Mouse (Mus musculus) intestine, embryonic 16.5 days (tissue): Measurements from ENCODE around the gene Aldh1l1. TPM values are rescaled to one million over a fixed set of nuclear protein-coding genes. Genes with fewer than 3 reads are reported as not detected.

Source experiments
- ATAC-seq: fragments of 200-750 bp; cut with Nextera tagmentation; 2 replicates; pipeline ENCODE4 v1.8.0; 2017; ENCODE audit warnings: moderate TSS enrichment, moderate library complexity
- H3K27ac ChIP-seq: fragments of 300-500 bp; sonication (generic); 2 replicates; pipeline ENCODE4 v1.5.1; 2014; ENCODE audit warnings: mild to moderate bottlenecking, low read length
- H3K27me3 ChIP-seq: fragments of 300-500 bp; sonication (generic); replicated peaks from 2 replicates; pipeline ENCODE4 v1.6.1; 2014; ENCODE audit warnings: low read length, control low read depth, mixed read lengths; ENCODE audit not compliant: control insufficient read depth, insufficient read depth
- H3K36me3 ChIP-seq: fragments of 300-500 bp; sonication (generic); 2 replicates; pipeline ENCODE4 v1.6.1; 2014; ENCODE audit warnings: low read length, control low read depth; ENCODE audit not compliant: control insufficient read depth, insufficient read depth
- H3K4me1 ChIP-seq: fragments of 300-500 bp; sonication (generic); 2 replicates; pipeline ENCODE4 v1.6.1; 2014; ENCODE audit warnings: low read length, control low read depth, mixed read lengths; ENCODE audit not compliant: control insufficient read depth, insufficient read depth
- H3K4me2 ChIP-seq: fragments of 300-500 bp; sonication (generic); 2 replicates; pipeline ENCODE4 v1.6.1; 2014; ENCODE audit warnings: low read depth, low read length, control low read depth
- H3K4me3 ChIP-seq: fragments of 300-500 bp; sonication (generic); 2 replicates; pipeline ENCODE4 v1.5.1; 2014; ENCODE audit warnings: mild to moderate bottlenecking, low read length
- H3K9ac ChIP-seq: fragments of 300-500 bp; sonication (generic); 2 replicates; pipeline ENCODE4 v1.6.1; 2014; ENCODE audit warnings: low read depth, low read length
- H3K9me3 ChIP-seq: fragments of 300-500 bp; sonication (generic); 2 replicates; pipeline ENCODE4 v1.6.1; 2016; ENCODE audit warnings: low read length, control low read depth; ENCODE audit not compliant: control insufficient read depth
- WGBS: fragments of 180-500 bp; shearing (Covaris S2); extraction: QIAGEN DNeasy Blood & Tissue Kit; methylation state at CpG from one replicate; pipeline ENCODE4 v1.1.7; 2014; 5-methylcytosine and 5-hydroxymethylcytosine counted together
- polyA plus RNA-seq: library from polyadenylated mRNA; unstranded; fragments of >200 nt; fragmentation: Nextera tagmentation; extraction: Ambion mirVana; gene quantifications from 2 replicates; pipeline ENCODE4 v1.2.1, GENCODE M21; 2015

The Aldh1l1 gene
- polyA plus RNA-seq, 1 experiment from 2014 or later: 27.4 TPM

DNA sequence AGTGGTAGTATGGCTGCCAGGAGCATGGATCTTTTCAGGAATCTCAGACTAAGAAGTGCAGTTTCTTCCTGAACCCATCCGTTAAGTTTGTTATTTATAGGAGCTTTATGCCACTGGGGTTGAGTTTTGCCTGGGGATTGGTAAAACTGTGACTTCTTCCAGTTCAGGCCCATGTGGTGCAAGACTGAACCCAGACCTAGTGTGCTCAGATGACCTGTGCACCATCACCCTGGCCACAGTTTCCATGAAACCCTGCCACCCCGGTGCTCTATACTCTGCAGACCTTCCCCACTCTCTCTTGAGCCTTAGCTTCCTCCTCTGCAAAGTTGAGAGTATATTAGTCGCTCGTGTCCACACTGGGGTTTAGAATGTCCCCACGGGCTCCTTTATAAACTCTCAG, 26.2 kb downstream of the Aldh1l1 start:
- Histone ChIP-seq H3K27ac (no peak overlapping the region), H3K9ac (no peak overlapping the region), H3K9me3 (no peaks in the 10 kb centered on the region), H3K4me3 (no peak overlapping the region), H3K36me3 (no peaks in the 10 kb centered on the region), H3K27me3 (no peaks in the 10 kb centered on the region), H3K4me2 (no peak overlapping the region), H3K4me1 (peaks cover 14% of the 10 kb centered on the region)
- WGBS: 82% methylated on average over 5 of the region's 5 CpGs
- ATAC-seq: no peak

DNA sequence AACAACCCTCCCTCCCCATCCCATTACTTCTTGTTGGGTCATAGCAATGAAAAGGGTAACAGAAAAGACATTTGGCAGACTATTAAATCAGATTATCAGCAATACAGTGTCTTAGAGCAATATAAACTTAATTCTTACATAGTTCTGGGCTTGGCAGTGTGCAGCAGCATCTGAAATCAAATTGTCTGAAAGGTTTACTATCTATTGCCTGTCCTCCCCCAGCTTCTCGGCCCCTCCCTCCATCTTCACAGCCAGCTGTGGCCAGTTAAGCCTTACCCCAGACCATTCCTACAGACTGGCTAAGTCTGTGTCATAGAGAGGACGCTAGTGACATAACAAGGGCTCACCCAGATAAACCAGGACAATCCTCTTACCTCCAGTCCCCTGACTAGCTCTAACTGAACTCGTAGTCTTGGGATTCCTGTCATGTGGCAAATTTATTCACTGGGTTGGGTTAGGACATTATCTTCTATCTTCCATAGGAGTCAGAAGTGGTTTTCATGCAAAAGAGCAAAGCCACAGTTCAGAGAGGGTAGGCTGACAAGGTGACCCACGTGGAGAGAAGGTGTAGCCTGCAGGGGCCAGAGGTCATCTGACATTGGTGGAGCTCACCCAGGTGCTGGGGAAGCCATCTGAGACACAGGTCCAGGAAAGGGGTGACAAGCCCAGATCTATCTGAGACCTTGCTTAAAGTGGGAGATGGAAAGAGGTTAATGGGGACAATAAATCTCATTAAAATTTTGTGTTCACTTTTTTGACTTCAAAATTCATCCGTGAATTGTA, 27.0 kb downstream of the Aldh1l1 start:
- no peaks in the 10 kb centered on the region for H3K27me3 ChIP-seq
- WGBS: 73% methylated on average over 5 of the region's 5 CpGs
- ATAC-seq: no peak
- no peak overlapping the region for H3K4me2 ChIP-seq
- no peak overlapping the region for H3K27ac ChIP-seq
- H3K36me3 ChIP-seq: no peaks in the 10 kb centered on the region
- no peak overlapping the region for H3K4me3 ChIP-seq
- peaks cover 6% of the 10 kb centered on the region for H3K4me1 ChIP-seq
- H3K9me3 ChIP-seq: no peaks in the 10 kb centered on the region
- no peak overlapping the region for H3K9ac ChIP-seq

DNA sequence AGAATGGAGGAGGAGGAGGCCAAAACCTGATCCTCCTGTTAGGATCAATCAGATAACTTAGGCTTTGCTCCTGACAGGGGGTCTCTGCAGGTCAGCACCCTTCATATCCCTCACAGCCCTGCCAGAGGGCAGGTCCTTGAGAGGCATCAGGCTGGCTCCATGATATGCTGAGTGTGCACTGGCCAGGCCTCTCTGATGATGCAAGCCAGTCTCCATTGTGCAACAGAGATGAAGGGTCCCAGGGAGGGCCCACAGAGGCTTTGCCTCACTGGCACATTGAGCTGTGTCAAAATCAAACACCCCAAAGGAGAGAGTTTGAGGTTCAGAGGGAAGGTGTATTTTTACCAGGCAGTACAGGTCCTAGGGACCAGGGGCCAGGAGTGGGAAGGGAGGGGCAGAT, 28.1 kb downstream of the Aldh1l1 start:
- ATAC-seq: peak; percentile 47
- Histone ChIP-seq H3K9ac (no peak overlapping the region), H3K9me3 (no peaks in the 10 kb centered on the region), H3K27ac (no peak overlapping the region), H3K4me3 (no peak overlapping the region), H3K36me3 (no peaks in the 10 kb centered on the region), H3K27me3 (no peaks in the 10 kb centered on the region), H3K4me2 (no peak overlapping the region), H3K4me1 (no peaks in the 10 kb centered on the region)

DNA sequence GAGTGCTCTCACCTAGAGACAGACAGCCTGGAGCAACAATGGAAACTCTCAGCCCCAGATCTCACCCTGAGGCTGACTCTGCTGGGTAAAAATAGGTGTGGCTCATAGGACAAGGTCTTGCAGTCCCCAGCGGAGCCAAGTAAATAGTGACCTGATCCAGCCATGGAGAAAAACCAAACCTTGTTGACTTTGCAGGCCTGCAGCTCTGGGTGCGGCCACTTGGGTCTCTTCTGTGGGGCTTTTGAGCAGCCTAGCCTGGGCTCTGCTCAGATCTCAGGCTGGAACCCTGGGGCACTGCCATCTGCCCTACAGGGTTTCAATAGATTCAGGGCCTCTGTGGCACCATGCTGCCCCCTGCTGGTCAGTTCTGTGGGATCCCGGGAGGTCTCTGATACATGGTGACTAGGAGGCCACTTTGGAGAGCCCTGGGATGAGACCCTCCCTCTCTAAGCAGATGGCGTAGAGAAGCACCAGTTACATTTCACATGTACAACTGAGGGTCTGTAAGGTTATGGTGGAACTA, 28.7 kb downstream of the Aldh1l1 start:
- WGBS: 27% methylated on average over 4 of the region's 4 CpGs
- H3K36me3 ChIP-seq: no peaks in the 10 kb centered on the region

DNA sequence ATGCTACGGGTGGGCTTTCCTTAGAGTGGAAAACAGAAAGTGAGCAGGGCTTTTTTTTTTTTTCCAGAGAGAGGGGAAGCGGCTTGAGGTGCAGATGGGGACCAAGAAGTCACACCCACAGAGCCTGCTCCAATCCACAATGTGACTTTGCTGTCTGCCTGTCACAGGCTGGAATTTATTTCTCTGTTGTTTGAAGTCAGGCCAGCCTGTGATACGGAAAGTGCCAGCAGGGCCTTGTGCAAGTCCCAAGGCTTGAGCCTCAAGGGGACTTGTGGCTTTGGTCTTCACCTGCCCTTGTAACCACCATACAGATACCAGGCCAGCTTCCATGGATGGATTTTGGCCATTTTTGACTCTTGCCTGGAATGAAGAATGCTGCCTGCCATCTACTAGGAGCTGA, 32.7 kb downstream of the Aldh1l1 start:
- 40% methylated on average over 3 of the region's 3 CpGs for WGBS
- H3K9ac ChIP-seq: no peak overlapping the region
- no peak overlapping the region for H3K4me3 ChIP-seq
- no peaks in the 10 kb centered on the region for H3K9me3 ChIP-seq
- H3K36me3 ChIP-seq: no peaks in the 10 kb centered on the region
- no peak overlapping the region for H3K27ac ChIP-seq
- no peaks in the 10 kb centered on the region for H3K27me3 ChIP-seq
- H3K4me2 ChIP-seq: no peak overlapping the region
- no peak for ATAC-seq
- no peaks in the 10 kb centered on the region for H3K4me1 ChIP-seq

More for the DNA sequence above, 28.7 kb downstream of the Aldh1l1 start:
- no peak overlapping the region for H3K9ac ChIP-seq
- H3K27me3 ChIP-seq: no peaks in the 10 kb centered on the region
- ATAC-seq: peak; percentile 91
- no peak overlapping the region for H3K4me2 ChIP-seq
- H3K9me3 ChIP-seq: no peaks in the 10 kb centered on the region
- H3K4me1 ChIP-seq: no peaks in the 10 kb centered on the region
- no peak overlapping the region for H3K4me3 ChIP-seq
- H3K27ac ChIP-seq: no peak overlapping the region

DNA sequence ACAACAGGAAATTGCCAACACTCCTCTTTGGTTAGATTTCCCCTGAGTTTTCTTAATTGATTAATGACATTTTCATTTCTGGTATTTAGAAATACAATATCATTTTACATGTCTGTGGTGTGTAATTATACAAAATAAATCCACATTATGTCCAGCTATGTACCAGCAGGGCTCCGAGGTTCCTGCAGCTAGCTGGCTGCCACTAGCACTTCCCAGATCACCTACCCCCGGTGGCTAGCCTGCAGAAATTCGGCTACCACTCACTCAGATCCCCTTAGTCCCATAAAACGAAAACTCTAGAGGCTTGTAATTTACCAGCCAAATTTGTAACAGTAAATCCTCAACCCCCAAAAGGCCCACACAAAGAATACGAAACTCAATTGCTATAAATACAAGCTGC, 33.1 kb downstream of the Aldh1l1 start:
- Histone ChIP-seq H3K4me1 (no peaks in the 10 kb centered on the region), H3K27ac (no peak overlapping the region), H3K9me3 (no peaks in the 10 kb centered on the region), H3K4me3 (no peak overlapping the region), H3K27me3 (no peaks in the 10 kb centered on the region), H3K36me3 (no peaks in the 10 kb centered on the region), H3K4me2 (no peak overlapping the region), H3K9ac (no peak overlapping the region)
- no peak for ATAC-seq
- WGBS: 42% methylated on average over 5 of the region's 5 CpGs

DNA sequence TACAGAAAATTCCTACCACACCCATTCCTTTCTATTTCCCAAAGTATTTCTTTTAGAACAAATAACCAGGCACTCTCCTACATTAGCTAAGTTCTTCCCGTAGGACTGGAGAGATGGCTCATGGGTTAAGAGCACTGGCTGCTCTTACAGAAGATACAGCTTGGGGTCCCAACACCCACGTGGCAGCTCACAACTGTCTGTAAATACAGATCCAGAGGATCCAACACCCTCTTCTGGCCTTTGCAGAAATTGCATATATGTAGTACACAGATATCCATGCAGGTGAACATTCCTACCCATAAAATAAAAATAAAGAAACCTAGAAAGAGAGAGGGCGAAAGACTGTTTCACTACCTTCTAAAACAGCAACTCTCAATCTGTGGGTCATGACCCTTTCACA, 40.2 kb downstream of the Aldh1l1 start:
- Histone ChIP-seq H3K27me3 (no peaks in the 10 kb centered on the region), H3K9me3 (no peaks in the 10 kb centered on the region), H3K36me3 (no peaks in the 10 kb centered on the region), H3K4me3 (no peak overlapping the region), H3K9ac (no peak overlapping the region), H3K4me2 (no peak overlapping the region), H3K4me1 (0 out of 2 replicates have a peak, but pooled peaks cover 2% of the 10 kb centered on the region), H3K27ac (no peak overlapping the region)
- no peak for ATAC-seq
- 65% methylated on average over 3 of the region's 3 CpGs for WGBS

DNA sequence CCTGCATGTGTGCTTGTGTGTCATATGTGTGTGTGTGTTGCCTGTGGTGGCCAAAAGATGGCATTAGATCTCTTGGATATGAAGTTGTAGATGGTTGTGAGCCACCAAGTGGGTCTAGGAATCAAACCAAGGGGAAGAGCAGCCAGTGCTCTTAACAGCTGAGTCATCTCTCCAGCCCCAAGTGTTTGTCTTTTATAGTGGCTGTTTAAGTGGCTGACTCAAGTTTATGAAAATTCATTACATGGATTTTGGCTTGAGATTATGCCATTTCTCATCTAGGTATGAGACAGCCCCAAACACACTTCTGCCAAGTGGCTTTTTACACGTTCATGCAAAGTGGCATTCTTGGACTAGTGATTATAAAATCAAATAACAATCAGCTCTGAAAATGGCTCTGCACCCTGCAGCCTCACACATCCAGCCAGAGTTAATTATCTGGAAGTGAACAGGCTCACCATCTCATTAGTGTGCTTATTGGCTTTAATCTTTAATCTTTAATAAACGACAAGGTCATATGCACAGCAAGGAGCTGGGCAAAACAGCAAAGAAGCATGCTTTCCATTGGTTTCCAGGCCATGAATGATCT, 43.3 kb downstream of the Aldh1l1 start:
- WGBS: 44% methylated on average over 2 of the region's 2 CpGs
- no peak overlapping the region for H3K9ac ChIP-seq
- H3K4me3 ChIP-seq: no peak overlapping the region
- H3K4me1 ChIP-seq: 0 out of 2 replicates have a peak, but pooled peaks cover 2% of the 10 kb centered on the region
- no peaks in the 10 kb centered on the region for H3K36me3 ChIP-seq
- no peaks in the 10 kb centered on the region for H3K9me3 ChIP-seq
- H3K27ac ChIP-seq: no peak overlapping the region
- no peak for ATAC-seq
- no peaks in the 10 kb centered on the region for H3K27me3 ChIP-seq
- no peak overlapping the region for H3K4me2 ChIP-seq

DNA sequence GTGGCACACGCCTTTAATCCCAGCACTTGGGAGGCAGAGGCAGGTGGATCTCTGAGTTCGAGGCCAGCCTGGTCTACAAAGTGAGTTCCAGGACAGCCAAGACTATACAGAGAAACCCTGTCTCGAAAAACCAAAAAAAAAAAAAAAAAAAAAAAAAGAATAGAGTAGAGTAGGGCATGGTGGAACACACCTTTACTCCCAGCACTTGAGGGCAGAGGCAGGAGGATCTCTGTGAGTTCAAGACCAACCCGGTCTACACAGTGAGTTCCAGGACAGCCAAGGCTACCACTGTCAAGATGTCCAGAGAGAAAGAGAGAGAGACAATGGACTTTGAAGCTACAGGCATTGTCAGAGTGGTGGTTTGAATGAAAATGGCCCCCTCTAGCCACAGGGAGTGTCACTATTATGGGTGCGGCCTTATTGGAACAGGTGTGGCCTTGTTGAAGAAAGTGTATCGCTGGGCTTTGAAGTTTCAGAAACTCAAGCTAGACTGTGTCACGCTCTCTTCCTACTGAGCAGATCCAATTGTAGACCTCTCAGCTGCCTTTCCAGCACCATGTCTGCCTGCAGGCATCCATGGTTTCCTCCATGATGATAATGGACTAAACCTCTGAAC, 46.5 kb downstream of the Aldh1l1 start:
- H3K4me3 ChIP-seq: no peak overlapping the region
- no peaks in the 10 kb centered on the region for H3K9me3 ChIP-seq
- H3K36me3 ChIP-seq: no peaks in the 10 kb centered on the region
- no peaks in the 10 kb centered on the region for H3K27me3 ChIP-seq
- H3K4me1 ChIP-seq: 0 out of 2 replicates have a peak, but pooled peaks cover 2% of the 10 kb centered on the region
- H3K27ac ChIP-seq: no peak overlapping the region
- WGBS: 91% methylated on average over 6 of the region's 7 CpGs
- no peak for ATAC-seq
- H3K9ac ChIP-seq: no peak overlapping the region
- no peak overlapping the region for H3K4me2 ChIP-seq
